Mouse (Mus musculus) embryonic facial prominence, embryonic 15.5 days (tissue): ENCODE measurements around the gene Fam19a2. TPM values are rescaled to one million over a fixed set of nuclear protein-coding genes. Genes with fewer than 3 reads are reported as not detected.

Experiments
- ATAC-seq: fragments of 200-750 bp; cut with Nextera tagmentation; 2 replicates; pipeline ENCODE4 v1.8.0; 2017; ENCODE audit warnings: low read depth, moderate TSS enrichment; ENCODE audit not compliant: insufficient number of reproducible peaks, low FRiP score, low TSS enrichment
- H3K27ac ChIP-seq: fragments of 300-500 bp; sonication (generic); replicated peaks from 2 replicates; pipeline ENCODE4 v1.5.1; 2015; ENCODE audit warnings: mild to moderate bottlenecking, inconsistent platforms
- H3K27me3 ChIP-seq: fragments of 300-500 bp; sonication (generic); 2 replicates; pipeline ENCODE4 v1.6.1; 2015; ENCODE audit warnings: inconsistent platforms
- H3K36me3 ChIP-seq: fragments of 300-500 bp; sonication (generic); 2 replicates; pipeline ENCODE4 v1.6.1; 2015; ENCODE audit warnings: mild to moderate bottlenecking, inconsistent platforms
- H3K4me1 ChIP-seq: fragments of 300-500 bp; sonication (generic); 2 replicates; pipeline ENCODE4 v1.6.1; 2015; ENCODE audit warnings: inconsistent platforms
- H3K4me2 ChIP-seq: fragments of 300-500 bp; sonication (generic); replicated peaks from 2 replicates; pipeline ENCODE4 v1.6.1; 2015; ENCODE audit warnings: mild to moderate bottlenecking, inconsistent platforms
- H3K4me3 ChIP-seq: fragments of 300-500 bp; sonication (generic); replicated peaks from 2 replicates; pipeline ENCODE4 v1.5.1; 2015; ENCODE audit warnings: mild to moderate bottlenecking, inconsistent platforms
- H3K9ac ChIP-seq: fragments of 300-500 bp; sonication (generic); 2 replicates; pipeline ENCODE4 v1.6.1; 2015; ENCODE audit warnings: inconsistent platforms
- H3K9me3 ChIP-seq: fragments of 300-500 bp; sonication (generic); replicated peaks from 2 replicates; pipeline ENCODE4 v1.6.1; 2016; ENCODE audit warnings: inconsistent platforms
- whole genome bisulfite sequencing: fragments of 180-500 bp; shearing (Covaris S2); methylation state at CpG from one replicate; pipeline ENCODE4 v1.1.7; 2015; 5-methylcytosine and 5-hydroxymethylcytosine counted together
- polyA plus RNA-seq: library from polyadenylated mRNA; unstranded; fragments of >200 nt; fragmentation: Nextera tagmentation; extraction: Ambion mirVana; gene quantifications from 2 replicates; pipeline ENCODE4 v1.2.1, GENCODE M21; 2015

Gene Fam19a2
- polyA plus RNA-seq, 1 experiment from 2014 or later = 4.1 TPM

GRCm38 (mm10) chr10:123456800-123457199 is 193.0 kb downstream of the Fam19a2 start:
- Histone ChIP-seq H3K9ac (no peak overlapping the region), H3K27ac (no peak overlapping the region), H3K27me3 (no peaks in the 10 kb centered on the region), H3K9me3 (no peaks in the 10 kb centered on the region), H3K4me1 (no peaks in the 10 kb centered on the region), H3K4me3 (no peak overlapping the region), H3K36me3 (no peaks in the 10 kb centered on the region), H3K4me2 (no peak overlapping the region)
- WGBS = 76% methylated on average over 1 of the region's 1 CpGs
- no peak for ATAC-seq

- Histone ChIP-seq H3K36me3 (no peaks in the 10 kb centered on the region), H3K27me3 (no peaks in the 10 kb centered on the region), H3K4me2 (no peak overlapping the region), H3K4me3 (no peak overlapping the region), H3K9ac (no peak overlapping the region), H3K9me3 (no peaks in the 10 kb centered on the region), H3K27ac (no peak overlapping the region), H3K4me1 (no peaks in the 10 kb centered on the region)
- WGBS = 61% methylated on average over 5 of the region's 5 CpGs
- ATAC-seq = no peak
These were observed 196.7 kb downstream of the Fam19a2 start for GRCm38 (mm10) chr10:123460466-123460865.

GRCm38 (mm10) chr10:123462305-123462704 is 198.5 kb downstream of the Fam19a2 start:
- Histone ChIP-seq H3K4me3 (no peak overlapping the region), H3K36me3 (no peaks in the 10 kb centered on the region), H3K4me1 (no peaks in the 10 kb centered on the region), H3K27me3 (no peaks in the 10 kb centered on the region), H3K9ac (no peak overlapping the region), H3K27ac (no peak overlapping the region), H3K9me3 (no peaks in the 10 kb centered on the region), H3K4me2 (no peak overlapping the region)
- 93% methylated on average over 3 of the region's 3 CpGs for WGBS
- ATAC-seq = no peak

GRCm38 (mm10) chr10:123514749-123515148 is 251.0 kb downstream of the Fam19a2 start:
- Histone ChIP-seq H3K4me3 (no peak overlapping the region), H3K36me3 (no peaks in the 10 kb centered on the region), H3K27ac (no peak overlapping the region), H3K4me1 (no peaks in the 10 kb centered on the region), H3K9me3 (no peaks in the 10 kb centered on the region), H3K9ac (no peak overlapping the region), H3K4me2 (no peak overlapping the region), H3K27me3 (no peaks in the 10 kb centered on the region)
- ATAC-seq = no peak
- WGBS = 88% methylated on average over 3 of the region's 3 CpGs

- WGBS = 59% methylated on average over 2 of the region's 2 CpGs
These were observed 256.8 kb downstream of the Fam19a2 start for GRCm38 (mm10) chr10:123520613-123521012.

GRCm38 (mm10) chr10:123521203-123521602 is 257.4 kb downstream of the Fam19a2 start:
- Histone ChIP-seq H3K9me3 (no peaks in the 10 kb centered on the region), H3K4me2 (no peak overlapping the region), H3K27ac (no peak overlapping the region), H3K9ac (no peak overlapping the region), H3K4me1 (no peaks in the 10 kb centered on the region), H3K36me3 (no peaks in the 10 kb centered on the region), H3K4me3 (no peak overlapping the region), H3K27me3 (no peaks in the 10 kb centered on the region)
- ATAC-seq = no peak
- 86% methylated on average over 6 of the region's 6 CpGs for WGBS

More at GRCm38 (mm10) chr10:123520613-123521012, 256.8 kb downstream of the Fam19a2 start:
- no peaks in the 10 kb centered on the region for H3K4me1 ChIP-seq
- no peaks in the 10 kb centered on the region for H3K36me3 ChIP-seq
- H3K27ac ChIP-seq = no peak overlapping the region
- H3K27me3 ChIP-seq = no peaks in the 10 kb centered on the region
- no peak overlapping the region for H3K4me3 ChIP-seq
- ATAC-seq = no peak
- H3K4me2 ChIP-seq = no peak overlapping the region
- H3K9ac ChIP-seq = no peak overlapping the region
- no peaks in the 10 kb centered on the region for H3K9me3 ChIP-seq

GRCm38 (mm10) chr10:123525424-123525823 is 261.6 kb downstream of the Fam19a2 start:
- 52% methylated on average over 5 of the region's 5 CpGs for WGBS
- Histone ChIP-seq H3K9ac (no peak overlapping the region), H3K27me3 (no peaks in the 10 kb centered on the region), H3K9me3 (no peaks in the 10 kb centered on the region), H3K36me3 (no peaks in the 10 kb centered on the region), H3K4me2 (no peak overlapping the region), H3K4me1 (no peaks in the 10 kb centered on the region), H3K4me3 (no peak overlapping the region), H3K27ac (no peak overlapping the region)
- ATAC-seq = peak; percentile 54; the same call in 1 of the 2 replicates

GRCm38 (mm10) chr10:123526059-123526458 is 262.3 kb downstream of the Fam19a2 start:
- Histone ChIP-seq H3K4me1 (no peaks in the 10 kb centered on the region), H3K36me3 (no peaks in the 10 kb centered on the region), H3K4me3 (no peak overlapping the region), H3K4me2 (no peak overlapping the region), H3K27me3 (no peaks in the 10 kb centered on the region), H3K27ac (no peak overlapping the region), H3K9ac (no peak overlapping the region), H3K9me3 (no peaks in the 10 kb centered on the region)
- ATAC-seq = no peak
- 49% methylated on average over 3 of the region's 3 CpGs for WGBS

- H3K27ac ChIP-seq = no peak overlapping the region
- WGBS = 77% methylated on average over 4 of the region's 4 CpGs
- no peaks in the 10 kb centered on the region for H3K4me1 ChIP-seq
- no peaks in the 10 kb centered on the region for H3K9me3 ChIP-seq
- ATAC-seq = no peak
- H3K4me3 ChIP-seq = no peak overlapping the region
- H3K36me3 ChIP-seq = no peaks in the 10 kb centered on the region
- no peaks in the 10 kb centered on the region for H3K27me3 ChIP-seq
- H3K9ac ChIP-seq = no peak overlapping the region
- H3K4me2 ChIP-seq = no peak overlapping the region
These were observed 272.3 kb downstream of the Fam19a2 start for GRCm38 (mm10) chr10:123536143-123536542.

- Histone ChIP-seq H3K27me3 (no peaks in the 10 kb centered on the region), H3K9ac (no peak overlapping the region), H3K27ac (no peak overlapping the region), H3K4me2 (no peak overlapping the region), H3K4me3 (no peak overlapping the region), H3K4me1 (no peaks in the 10 kb centered on the region), H3K9me3 (no peaks in the 10 kb centered on the region), H3K36me3 (no peaks in the 10 kb centered on the region)
- WGBS = 56% methylated on average over 6 of the region's 6 CpGs
- no peak for ATAC-seq
These were observed 284.6 kb downstream of the Fam19a2 start for GRCm38 (mm10) chr10:123548391-123548790.

GRCm38 (mm10) chr10:123567677-123568076 is 303.9 kb downstream of the Fam19a2 start:
- Histone ChIP-seq H3K27me3 (no peaks in the 10 kb centered on the region), H3K9ac (no peak overlapping the region), H3K27ac (no peak overlapping the region), H3K4me3 (no peak overlapping the region), H3K36me3 (no peaks in the 10 kb centered on the region), H3K4me1 (no peaks in the 10 kb centered on the region), H3K4me2 (no peak overlapping the region), H3K9me3 (no peaks in the 10 kb centered on the region)
- ATAC-seq = no peak
- WGBS = 56% methylated on average over 1 of the region's 1 CpGs

GRCm38 (mm10) chr10:123570616-123571188 is 306.9 kb downstream of the Fam19a2 start:
- no peak overlapping the region for H3K9ac ChIP-seq
- H3K4me2 ChIP-seq = no peak overlapping the region
- 58% methylated on average over 10 of the region's 10 CpGs for WGBS
- no peak for ATAC-seq
- H3K27me3 ChIP-seq = no peaks in the 10 kb centered on the region
- no peak overlapping the region for H3K27ac ChIP-seq
- no peaks in the 10 kb centered on the region for H3K4me1 ChIP-seq
- no peak overlapping the region for H3K4me3 ChIP-seq
- no peaks in the 10 kb centered on the region for H3K36me3 ChIP-seq
- H3K9me3 ChIP-seq = no peaks in the 10 kb centered on the region
